Mouse (Mus musculus) gastrocnemius, postnatal 25 days (tissue): ENCODE data around the gene P2ry12. TPM values are rescaled to one million over a fixed set of nuclear protein-coding genes. Genes with fewer than 3 reads are reported as not detected.

ENCODE experiments used
- DNase-seq: peaks from one replicate; pipeline ENCODE4 v3.0.0; 2022
- total RNA-seq, 2 experiments: library from RNA; stranded (reverse); gene quantifications; 1 replicate in 1 of 2; 2 replicates in 1 of 2; pipeline ENCODE4 v1.2.3; 2021

Gene P2ry12
- total RNA-seq, 2 experiments from 2014 or later, result 0.84 to 1.4 TPM

GRCm38 (mm10) chr3:59185662-59186061, 77.0 kb downstream of the P2ry12 start:
- no peak for DNase-seq

DNA sequence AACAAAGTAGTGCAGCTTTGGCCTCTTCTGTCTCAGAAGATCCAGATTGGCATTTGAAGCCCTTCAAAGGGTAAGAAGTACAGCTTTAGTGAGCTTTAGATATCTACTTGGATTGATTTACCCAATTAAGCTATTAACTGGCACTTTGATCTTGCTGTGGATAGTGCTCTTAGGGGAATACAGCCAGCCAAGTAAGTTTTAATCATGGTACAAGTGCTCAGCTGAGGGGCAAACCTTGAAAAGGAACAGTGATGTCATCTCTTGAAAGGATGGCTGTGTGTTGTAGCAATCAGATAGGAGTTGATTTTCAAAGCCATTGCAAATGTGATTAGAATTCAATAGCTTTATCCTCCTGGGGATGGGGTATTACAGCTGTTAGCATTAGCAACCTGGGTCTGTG, 80.5 kb downstream of the P2ry12 start:
- no peak for DNase-seq

DNA sequence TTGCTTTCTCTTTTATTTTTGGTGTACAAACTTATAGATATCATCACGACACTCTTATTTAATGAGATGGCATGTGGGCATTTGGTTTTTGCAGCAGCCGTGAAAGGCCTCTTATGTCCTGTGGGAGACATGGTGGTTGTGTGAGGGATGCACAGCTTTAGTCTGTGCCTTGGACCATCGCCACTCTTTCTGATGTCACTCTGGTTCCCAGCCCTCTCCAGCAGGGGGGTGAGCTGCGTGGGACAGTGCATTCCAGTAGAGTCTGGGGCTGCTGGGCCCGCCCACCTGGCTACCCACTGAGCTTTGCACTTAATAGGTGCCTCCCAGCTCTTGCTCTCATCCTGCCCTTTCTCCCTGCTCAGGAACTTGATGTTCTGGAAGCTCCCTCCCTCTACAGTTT, 81.5 kb downstream of the P2ry12 start:
- DNase-seq, result no peak

- DNase-seq, result no peak
Measured at GRCm38 (mm10) chr3:59176871-59177270, 85.8 kb downstream of the P2ry12 start.

GRCm38 (mm10) chr3:59175234-59175633, 87.4 kb downstream of the P2ry12 start:
- DNase-seq, result no peak

DNA sequence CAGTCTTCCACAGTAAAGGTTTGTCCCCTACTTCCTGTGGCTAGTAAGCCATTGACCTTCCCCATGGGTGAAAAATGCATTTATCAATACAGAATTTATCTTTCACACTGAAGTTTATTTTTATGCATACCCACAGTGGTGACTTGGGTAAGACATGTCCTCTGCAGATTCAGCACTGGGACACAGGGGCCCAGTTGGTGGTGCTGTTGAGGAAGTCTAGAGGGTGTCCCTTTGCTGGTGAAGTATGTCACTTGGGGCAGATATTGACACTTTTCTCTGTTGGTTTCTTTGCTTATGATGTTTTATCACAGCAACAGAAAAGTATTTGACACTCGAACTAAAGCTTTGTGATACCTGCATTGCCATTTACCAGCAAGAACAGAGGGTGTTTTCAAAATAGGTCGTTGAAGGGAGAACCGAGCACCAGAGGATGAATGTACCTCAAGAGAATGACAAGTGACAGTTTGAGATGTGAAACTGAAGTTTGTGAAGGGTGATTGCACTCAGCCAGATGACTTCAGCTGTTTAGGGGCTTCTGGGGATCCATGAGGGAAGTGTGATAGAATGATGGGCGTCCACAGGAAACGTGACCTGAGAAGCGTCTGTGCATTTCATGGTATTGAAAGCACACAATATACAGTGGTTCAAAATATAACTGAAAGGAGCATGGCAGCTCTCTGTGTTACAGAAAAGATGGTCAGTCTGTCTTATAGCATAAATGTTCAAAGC, 88.1 kb downstream of the P2ry12 start:
- no peak for DNase-seq

DNA sequence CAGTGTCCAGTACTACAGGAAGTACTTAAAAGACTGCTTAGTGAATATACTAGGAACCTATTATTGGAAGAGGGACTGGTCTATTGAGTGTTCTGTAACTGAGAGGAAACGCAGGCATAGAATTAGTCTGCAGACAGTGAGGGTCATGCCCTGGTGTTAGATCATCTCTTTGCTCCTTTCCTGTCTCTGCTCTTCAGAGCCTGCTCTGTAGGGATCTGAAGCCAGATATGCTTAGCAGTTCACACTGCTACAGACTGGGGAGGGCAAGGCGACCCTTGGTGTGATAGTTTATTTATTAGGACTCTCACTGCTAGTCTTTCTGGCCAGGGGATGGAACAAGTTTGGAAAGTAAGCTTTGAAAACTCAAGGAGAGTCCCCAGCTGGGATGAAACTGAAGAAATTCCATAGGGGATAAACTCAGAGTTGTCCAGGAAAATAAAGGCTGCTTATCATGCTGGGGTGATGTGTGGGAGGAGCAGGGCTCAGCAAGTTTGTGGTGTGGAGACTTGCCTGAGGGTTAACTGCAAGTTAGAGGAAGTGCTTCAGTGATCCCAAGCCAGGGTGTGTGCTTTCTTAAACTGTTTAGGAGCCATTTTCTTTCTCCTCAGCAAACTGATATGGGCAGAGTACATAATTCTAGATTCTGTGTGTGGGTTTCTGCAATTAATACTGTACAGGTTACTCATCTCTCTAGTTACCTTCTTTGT, 92.6 kb downstream of the P2ry12 start:
- no peak for DNase-seq

GRCm38 (mm10) chr3:59169215-59169614, 93.5 kb downstream of the P2ry12 start:
- DNase-seq, result no peak

- DNase-seq, result no peak
Measured at GRCm38 (mm10) chr3:59168476-59168875, 94.2 kb downstream of the P2ry12 start.

DNA sequence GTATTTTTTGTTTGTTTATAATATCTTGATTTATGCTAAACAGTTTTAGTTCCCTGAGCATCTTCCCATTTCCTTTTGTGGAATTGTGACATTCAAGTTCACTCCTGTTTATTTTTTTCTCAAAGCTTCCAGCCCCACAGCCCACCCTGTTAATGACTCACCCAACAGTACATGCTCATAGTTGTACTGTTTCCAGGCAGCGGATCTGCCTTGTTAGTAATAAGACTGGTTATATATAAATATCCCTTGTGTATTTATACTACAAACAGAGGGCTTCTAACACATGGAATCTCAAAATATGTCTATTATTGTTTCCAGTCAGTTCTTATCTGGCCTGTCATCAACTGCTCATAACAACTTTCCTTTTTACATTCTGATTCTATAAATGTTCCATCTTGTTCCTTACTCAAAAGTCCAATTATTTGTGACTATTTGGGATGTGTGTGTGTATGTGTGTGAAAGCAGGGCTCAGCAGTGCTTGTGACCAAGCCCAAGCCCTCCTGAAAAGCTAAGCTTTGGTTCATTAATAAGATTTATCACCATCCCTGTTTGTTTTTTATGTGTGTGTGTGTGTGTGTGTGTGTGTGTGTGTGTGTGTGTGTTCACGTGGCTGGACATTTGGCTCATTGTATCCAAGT, 95.1 kb downstream of the P2ry12 start:
- no peak for DNase-seq

Other genes starting within 250 kb of the P2ry12 start
- gene Gpr171, start 161.1 kb downstream of the P2ry12 start, total RNA-seq, result not detected
- 1 to 10 TPM; 1.3 to 2.1 TPM for gene P2ry14, start 109.3 kb downstream of the P2ry12 start, total RNA-seq
- gene Gpr87, start 67.8 kb downstream of the P2ry12 start, total RNA-seq, result not detected
- gene P2ry13, start 52.0 kb downstream of the P2ry12 start, total RNA-seq, result under 1 TPM; 0.13 to 0.41 TPM
- gene Igsf10, start 81.5 kb upstream of the P2ry12 start, total RNA-seq, result 1 to 10 TPM; 3.9 to 5.4 TPM